Mouse (Mus musculus): ENCODE results near the gene Nmbr. TPM values are rescaled to one million over a fixed set of nuclear protein-coding genes. Genes with fewer than 3 reads are reported as not detected.

The Nmbr gene
- polyA plus RNA-seq, 1 experiment, result not detected

DNA sequence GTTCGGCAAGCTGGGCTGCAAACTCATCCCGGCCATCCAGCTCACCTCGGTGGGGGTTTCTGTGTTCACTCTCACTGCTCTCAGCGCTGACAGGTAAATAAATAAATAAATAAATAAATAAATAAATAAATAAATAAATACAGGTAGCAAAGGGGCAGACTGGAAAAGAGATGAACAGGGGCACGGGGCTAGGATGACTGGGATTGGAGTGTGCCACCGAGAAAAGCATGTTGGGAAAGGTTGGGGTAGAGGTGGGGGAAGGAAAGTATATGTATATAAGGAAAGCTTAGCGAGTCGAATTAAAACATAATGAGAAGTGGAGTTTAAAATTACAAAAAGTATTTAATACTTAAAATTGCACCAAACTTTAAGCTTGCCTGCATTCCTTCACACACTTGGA, 55.2 kb downstream of the Nmbr start:
- Histone ChIP-seq H3K4me1 (ENCODE audit: control insufficient read depth, insufficient read depth, insufficient read length) (no peaks in the 10 kb centered on the region), H3K4me3 (ENCODE audit: extremely low read depth, insufficient read depth, insufficient read length) (no peak overlapping the region), H3K36me3 (ENCODE audit: control insufficient read depth, insufficient read depth, low read length) (no peaks in the 10 kb centered on the region), H3K27me3 (ENCODE audit: control insufficient read depth, insufficient read depth, low read length) (peaks cover 3% of the 10 kb centered on the region; the same call in 1 of the 2 replicates), H3K27ac (ENCODE audit: insufficient read depth, low read length) (no peak overlapping the region)
- no peak for TF ChIP-seq CTCF (IDR thresholded peaks at IDR 0.05; ENCODE audit: extremely low read depth, insufficient read depth, insufficient read length, insufficient replicate concordance)
- TF ChIP-seq POLR2A (IDR thresholded peaks at IDR 0.05; ENCODE audit: low read depth, low read length), result no peak
- 26% methylated on average over 8 of the region's 8 CpGs for WGBS
- no peak for DNase-seq (ENCODE audit: low read depth in 1 of 2, low spot score in 2 of 2)

DNA sequence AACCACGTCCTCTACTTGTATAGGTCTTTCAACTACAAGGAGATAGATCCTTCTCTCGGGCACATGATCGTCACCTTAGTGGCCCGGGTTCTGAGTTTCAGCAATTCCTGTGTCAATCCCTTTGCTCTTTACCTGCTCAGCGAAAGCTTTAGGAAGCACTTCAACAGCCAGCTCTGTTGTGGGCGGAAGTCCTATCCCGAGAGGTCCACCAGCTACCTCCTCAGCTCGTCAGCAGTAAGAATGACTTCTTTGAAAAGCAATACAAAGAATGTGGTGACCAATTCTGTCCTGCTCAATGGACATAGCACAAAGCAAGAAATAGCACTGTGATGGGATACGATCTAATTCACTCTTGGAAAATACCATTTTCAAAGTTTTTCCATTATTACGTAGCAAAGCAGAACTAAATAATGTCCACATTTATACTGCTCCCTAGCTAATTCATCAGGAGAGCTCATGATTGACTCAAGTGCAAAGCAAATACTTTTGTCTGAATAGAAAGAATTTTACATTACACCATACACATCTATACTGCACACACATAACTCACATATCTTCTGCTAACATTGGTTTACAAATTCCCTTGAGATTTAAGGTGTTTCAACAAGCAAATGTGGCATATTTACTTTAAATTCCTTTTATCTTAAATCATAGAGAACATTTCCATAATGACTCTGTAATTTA, 65.0 kb downstream of the Nmbr start:
- no peak overlapping the region for H3K27ac ChIP-seq (ENCODE audit: insufficient read depth, low read length)
- no peak for DNase-seq (ENCODE audit: low read depth in 1 of 2, low spot score in 2 of 2)
- no peak overlapping the region for H3K4me3 ChIP-seq (ENCODE audit: extremely low read depth, insufficient read depth, insufficient read length)
- WGBS, result 88% methylated on average over 10 of the region's 10 CpGs
- no peaks in the 10 kb centered on the region for H3K4me1 ChIP-seq (ENCODE audit: control insufficient read depth, insufficient read depth, insufficient read length)
- TF ChIP-seq POLR2A (IDR thresholded peaks at IDR 0.05; ENCODE audit: low read depth, low read length) (no peak), CTCF (IDR thresholded peaks at IDR 0.05; ENCODE audit: extremely low read depth, insufficient read depth, insufficient read length, insufficient replicate concordance) (no peak)
- no peaks in the 10 kb centered on the region for H3K36me3 ChIP-seq (ENCODE audit: control insufficient read depth, insufficient read depth, low read length)
- no peaks in the 10 kb centered on the region for H3K27me3 ChIP-seq (ENCODE audit: control insufficient read depth, insufficient read depth, low read length)

DNA sequence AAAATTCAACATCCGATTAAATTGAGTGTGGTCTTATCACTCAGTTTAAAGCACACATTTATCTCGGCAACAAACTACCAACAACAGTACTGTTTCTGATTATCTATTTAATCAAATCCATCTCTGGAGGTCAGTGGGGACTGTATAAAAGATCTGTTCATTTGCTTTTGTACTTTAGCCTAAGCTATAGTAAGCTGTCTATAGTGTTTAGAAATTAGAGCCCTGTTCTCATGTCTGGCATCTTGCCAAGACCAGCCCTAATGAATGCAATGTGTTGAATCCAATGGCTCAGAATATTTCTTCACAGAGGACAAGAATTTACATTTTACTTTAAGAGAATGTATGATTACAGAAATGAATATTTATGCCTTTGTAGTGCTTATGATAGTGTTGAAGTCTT, 69.1 kb downstream of the Nmbr start:
- Histone ChIP-seq H3K27ac (ENCODE audit: insufficient read depth, low read length) (no peak overlapping the region), H3K27me3 (ENCODE audit: control insufficient read depth, insufficient read depth, low read length) (no peaks in the 10 kb centered on the region), H3K36me3 (ENCODE audit: control insufficient read depth, insufficient read depth, low read length) (no peaks in the 10 kb centered on the region), H3K4me3 (ENCODE audit: extremely low read depth, insufficient read depth, insufficient read length) (no peak overlapping the region), H3K4me1 (ENCODE audit: control insufficient read depth, insufficient read depth, insufficient read length) (no peaks in the 10 kb centered on the region)
- WGBS, result 92% methylated on average over 2 of the region's 2 CpGs
- DNase-seq (ENCODE audit: low read depth in 1 of 2, low spot score in 2 of 2), result no peak
- no peak for TF ChIP-seq POLR2A (IDR thresholded peaks at IDR 0.05; ENCODE audit: low read depth, low read length)
- no peak for TF ChIP-seq CTCF (IDR thresholded peaks at IDR 0.05; ENCODE audit: extremely low read depth, insufficient read depth, insufficient read length, insufficient replicate concordance)

- no peaks in the 10 kb centered on the region for H3K36me3 ChIP-seq (ENCODE audit: control insufficient read depth, insufficient read depth, low read length)
- 76% methylated on average over 2 of the region's 2 CpGs for WGBS
- H3K4me3 ChIP-seq (ENCODE audit: extremely low read depth, insufficient read depth, insufficient read length), result no peak overlapping the region
- no peaks in the 10 kb centered on the region for H3K27me3 ChIP-seq (ENCODE audit: control insufficient read depth, insufficient read depth, low read length)
- no peak for DNase-seq (ENCODE audit: low read depth in 1 of 2, low spot score in 2 of 2)
- TF ChIP-seq POLR2A (IDR thresholded peaks at IDR 0.05; ENCODE audit: low read depth, low read length) (no peak), CTCF (IDR thresholded peaks at IDR 0.05; ENCODE audit: extremely low read depth, insufficient read depth, insufficient read length, insufficient replicate concordance) (no peak)
- H3K4me1 ChIP-seq (ENCODE audit: control insufficient read depth, insufficient read depth, insufficient read length), result no peaks in the 10 kb centered on the region
- no peak overlapping the region for H3K27ac ChIP-seq (ENCODE audit: insufficient read depth, low read length)
Measured at GRCm38 (mm10) chr10:14789969-14790368, 84.6 kb downstream of the Nmbr start.

- no peak for TF ChIP-seq CTCF (IDR thresholded peaks at IDR 0.05; ENCODE audit: extremely low read depth, insufficient read depth, insufficient read length, insufficient replicate concordance)
- Histone ChIP-seq H3K4me3 (ENCODE audit: extremely low read depth, insufficient read depth, insufficient read length) (no peak overlapping the region), H3K36me3 (ENCODE audit: control insufficient read depth, insufficient read depth, low read length) (no peaks in the 10 kb centered on the region), H3K27me3 (ENCODE audit: control insufficient read depth, insufficient read depth, low read length) (no peaks in the 10 kb centered on the region), H3K27ac (ENCODE audit: insufficient read depth, low read length) (no peak overlapping the region), H3K4me1 (ENCODE audit: control insufficient read depth, insufficient read depth, insufficient read length) (no peaks in the 10 kb centered on the region)
- DNase-seq (ENCODE audit: low read depth in 1 of 2, low spot score in 2 of 2), result no peak
- 81% methylated on average over 4 of the region's 4 CpGs for WGBS
Measured at GRCm38 (mm10) chr10:14816970-14817369, 111.6 kb downstream of the Nmbr start.

Other genes starting within 250 kb of the Nmbr start
- gene Adgrg6, start 159.9 kb upstream of the Nmbr start, polyA plus RNA-seq (2012; rRNA removed), result 1.7 and 2.0 TPM in 2 replicates
- gene Vta1, start within 50 bp of the Nmbr start, polyA plus RNA-seq (2012; rRNA removed), result 61.1 and 66.1 TPM in 2 replicates
- gene Gje1, start 12.6 kb downstream of the Nmbr start, polyA plus RNA-seq (2012; rRNA removed), result not detected in 2 replicates